Mouse (Mus musculus): ENCODE results near the gene Gnptab. TPM values are rescaled to one million over a fixed set of nuclear protein-coding genes. Genes with fewer than 3 reads are reported as not detected.

The Gnptab gene
- polyA plus RNA-seq, 1 experiment from 2014 or later, result 9.7 TPM

GRCm38 (mm10) chr10:88392181-88392847 is 13.4 kb downstream of the Gnptab start:
- Histone ChIP-seq H3K4me3 (ENCODE audit: low read depth, low read length) (no peak overlapping the region), H3K9me3 (ENCODE audit: control insufficient read depth, low read length) (no peaks in the 10 kb centered on the region), H3K36me3 (ENCODE audit: control insufficient read depth, insufficient read depth, low read length) (no peaks in the 10 kb centered on the region), H3K4me2 (replicated peaks; ENCODE audit: low read depth, low read length) (no peak overlapping the region), H3K4me1 (replicated peaks; ENCODE audit: control insufficient read depth, insufficient read depth, low read length) (no peaks in the 10 kb centered on the region), H3K27ac (ENCODE audit: low read depth, low read length) (no peak overlapping the region), H3K27me3 (ENCODE audit: control insufficient read depth, insufficient read depth, low read length) (no peaks in the 10 kb centered on the region), H3K9ac (ENCODE audit: low read depth, low read length) (no peak overlapping the region)
- WGBS, result 86% methylated on average over 9 of the region's 9 CpGs
- DNase-seq (ENCODE audit: low spot score), result no peak
- ATAC-seq (ENCODE audit: low FRiP score), result no peak

- ATAC-seq (ENCODE audit: low FRiP score), result no peak
- no peaks in the 10 kb centered on the region for H3K9me3 ChIP-seq (ENCODE audit: control insufficient read depth, low read length)
- H3K27me3 ChIP-seq (ENCODE audit: control insufficient read depth, insufficient read depth, low read length), result no peaks in the 10 kb centered on the region
Observed at GRCm38 (mm10) chr10:88398668-88399243, 19.8 kb downstream of the Gnptab start.

GRCm38 (mm10) chr10:88399271-88399670 is 20.3 kb downstream of the Gnptab start:
- WGBS, result 93% methylated on average over 5 of the region's 5 CpGs
- DNase-seq (ENCODE audit: low spot score), result no peak
- Histone ChIP-seq H3K9me3 (ENCODE audit: control insufficient read depth, low read length) (no peaks in the 10 kb centered on the region), H3K4me3 (ENCODE audit: low read depth, low read length) (no peak overlapping the region), H3K4me1 (replicated peaks; ENCODE audit: control insufficient read depth, insufficient read depth, low read length) (no peaks in the 10 kb centered on the region), H3K4me2 (replicated peaks; ENCODE audit: low read depth, low read length) (no peak overlapping the region), H3K36me3 (ENCODE audit: control insufficient read depth, insufficient read depth, low read length) (no peaks in the 10 kb centered on the region), H3K9ac (ENCODE audit: low read depth, low read length) (no peak overlapping the region), H3K27ac (ENCODE audit: low read depth, low read length) (no peak overlapping the region), H3K27me3 (ENCODE audit: control insufficient read depth, insufficient read depth, low read length) (no peaks in the 10 kb centered on the region)
- no peak for ATAC-seq (ENCODE audit: low FRiP score)

More at GRCm38 (mm10) chr10:88398668-88399243, 19.8 kb downstream of the Gnptab start:
- Histone ChIP-seq H3K36me3 (ENCODE audit: control insufficient read depth, insufficient read depth, low read length) (no peaks in the 10 kb centered on the region), H3K27ac (ENCODE audit: low read depth, low read length) (no peak overlapping the region), H3K4me1 (replicated peaks; ENCODE audit: control insufficient read depth, insufficient read depth, low read length) (no peaks in the 10 kb centered on the region), H3K4me3 (ENCODE audit: low read depth, low read length) (no peak overlapping the region), H3K4me2 (replicated peaks; ENCODE audit: low read depth, low read length) (no peak overlapping the region), H3K9ac (ENCODE audit: low read depth, low read length) (no peak overlapping the region)
- no peak for DNase-seq (ENCODE audit: low spot score)
- WGBS, result 85% methylated on average over 6 of the region's 6 CpGs

GRCm38 (mm10) chr10:88403021-88403420 is 24.1 kb downstream of the Gnptab start:
- Histone ChIP-seq H3K9me3 (ENCODE audit: control insufficient read depth, low read length) (no peaks in the 10 kb centered on the region), H3K4me1 (replicated peaks; ENCODE audit: control insufficient read depth, insufficient read depth, low read length) (no peaks in the 10 kb centered on the region), H3K4me2 (replicated peaks; ENCODE audit: low read depth, low read length) (no peak overlapping the region), H3K4me3 (ENCODE audit: low read depth, low read length) (no peak overlapping the region), H3K9ac (ENCODE audit: low read depth, low read length) (no peak overlapping the region), H3K36me3 (ENCODE audit: control insufficient read depth, insufficient read depth, low read length) (no peaks in the 10 kb centered on the region), H3K27me3 (ENCODE audit: control insufficient read depth, insufficient read depth, low read length) (no peaks in the 10 kb centered on the region), H3K27ac (ENCODE audit: low read depth, low read length) (no peak overlapping the region)
- WGBS, result 93% methylated on average over 4 of the region's 4 CpGs
- no peak for ATAC-seq (ENCODE audit: low FRiP score)
- DNase-seq (ENCODE audit: low spot score), result no peak

GRCm38 (mm10) chr10:88404220-88404619 is 25.3 kb downstream of the Gnptab start:
- H3K4me1 ChIP-seq (replicated peaks; ENCODE audit: control insufficient read depth, insufficient read depth, low read length), result no peaks in the 10 kb centered on the region
- no peak overlapping the region for H3K27ac ChIP-seq (ENCODE audit: low read depth, low read length)
- DNase-seq (ENCODE audit: low spot score) (no peak), ATAC-seq (ENCODE audit: low FRiP score) (no peak)
- no peak overlapping the region for H3K9ac ChIP-seq (ENCODE audit: low read depth, low read length)
- H3K9me3 ChIP-seq (ENCODE audit: control insufficient read depth, low read length), result no peaks in the 10 kb centered on the region
- no peaks in the 10 kb centered on the region for H3K27me3 ChIP-seq (ENCODE audit: control insufficient read depth, insufficient read depth, low read length)
- H3K4me3 ChIP-seq (ENCODE audit: low read depth, low read length), result no peak overlapping the region
- WGBS, result 92% methylated on average over 6 of the region's 6 CpGs
- H3K4me2 ChIP-seq (replicated peaks; ENCODE audit: low read depth, low read length), result no peak overlapping the region
- H3K36me3 ChIP-seq (ENCODE audit: control insufficient read depth, insufficient read depth, low read length), result no peaks in the 10 kb centered on the region

- H3K27me3 ChIP-seq (ENCODE audit: control insufficient read depth, insufficient read depth, low read length), result no peaks in the 10 kb centered on the region
- no peak overlapping the region for H3K9ac ChIP-seq (ENCODE audit: low read depth, low read length)
- no peak overlapping the region for H3K4me2 ChIP-seq (replicated peaks; ENCODE audit: low read depth, low read length)
- ATAC-seq (ENCODE audit: low FRiP score), result no peak
- no peaks in the 10 kb centered on the region for H3K36me3 ChIP-seq (ENCODE audit: control insufficient read depth, insufficient read depth, low read length)
- no peak overlapping the region for H3K27ac ChIP-seq (ENCODE audit: low read depth, low read length)
- DNase-seq (ENCODE audit: low spot score), result no peak
- WGBS, result 82% methylated on average over 7 of the region's 7 CpGs
- H3K9me3 ChIP-seq (ENCODE audit: control insufficient read depth, low read length), result no peaks in the 10 kb centered on the region
- H3K4me1 ChIP-seq (replicated peaks; ENCODE audit: control insufficient read depth, insufficient read depth, low read length), result no peaks in the 10 kb centered on the region
- no peak overlapping the region for H3K4me3 ChIP-seq (ENCODE audit: low read depth, low read length)
Observed at GRCm38 (mm10) chr10:88405812-88406211, 26.9 kb downstream of the Gnptab start.

- Histone ChIP-seq H3K4me2 (replicated peaks; ENCODE audit: low read depth, low read length) (no peak overlapping the region), H3K27me3 (ENCODE audit: control insufficient read depth, insufficient read depth, low read length) (no peaks in the 10 kb centered on the region), H3K27ac (ENCODE audit: low read depth, low read length) (no peak overlapping the region), H3K36me3 (ENCODE audit: control insufficient read depth, insufficient read depth, low read length) (no peaks in the 10 kb centered on the region), H3K9me3 (ENCODE audit: control insufficient read depth, low read length) (no peaks in the 10 kb centered on the region), H3K4me1 (replicated peaks; ENCODE audit: control insufficient read depth, insufficient read depth, low read length) (no peaks in the 10 kb centered on the region), H3K4me3 (ENCODE audit: low read depth, low read length) (no peak overlapping the region), H3K9ac (ENCODE audit: low read depth, low read length) (no peak overlapping the region)
- no peak for ATAC-seq (ENCODE audit: low FRiP score)
- no peak for DNase-seq (ENCODE audit: low spot score)
- 91% methylated on average over 12 of the region's 12 CpGs for WGBS
Observed at GRCm38 (mm10) chr10:88407875-88408631, 29.1 kb downstream of the Gnptab start.

- Histone ChIP-seq H3K4me3 (ENCODE audit: low read depth, low read length) (no peak overlapping the region), H3K4me1 (replicated peaks; ENCODE audit: control insufficient read depth, insufficient read depth, low read length) (no peaks in the 10 kb centered on the region), H3K27ac (ENCODE audit: low read depth, low read length) (no peak overlapping the region), H3K27me3 (ENCODE audit: control insufficient read depth, insufficient read depth, low read length) (no peaks in the 10 kb centered on the region), H3K9me3 (ENCODE audit: control insufficient read depth, low read length) (no peaks in the 10 kb centered on the region), H3K9ac (ENCODE audit: low read depth, low read length) (no peak overlapping the region), H3K36me3 (ENCODE audit: control insufficient read depth, insufficient read depth, low read length) (no peaks in the 10 kb centered on the region), H3K4me2 (replicated peaks; ENCODE audit: low read depth, low read length) (no peak overlapping the region)
- DNase-seq (ENCODE audit: low spot score), result no peak
- 75% methylated on average over 2 of the region's 2 CpGs for WGBS
- ATAC-seq (ENCODE audit: low FRiP score), result no peak
Observed at GRCm38 (mm10) chr10:88409751-88410150, 30.8 kb downstream of the Gnptab start.
